Mouse (Mus musculus) 416B (cell line): ENCODE measurements around the gene Thap2.
A peak's percentile ranks its signal among the peaks of the same experiment; 100 is the strongest.

Experiments
- DNase-seq: peaks from one replicate; pipeline ENCODE4 v3.0.0; 2011; ENCODE audit warnings: low read depth

Gene Thap2

DNA sequence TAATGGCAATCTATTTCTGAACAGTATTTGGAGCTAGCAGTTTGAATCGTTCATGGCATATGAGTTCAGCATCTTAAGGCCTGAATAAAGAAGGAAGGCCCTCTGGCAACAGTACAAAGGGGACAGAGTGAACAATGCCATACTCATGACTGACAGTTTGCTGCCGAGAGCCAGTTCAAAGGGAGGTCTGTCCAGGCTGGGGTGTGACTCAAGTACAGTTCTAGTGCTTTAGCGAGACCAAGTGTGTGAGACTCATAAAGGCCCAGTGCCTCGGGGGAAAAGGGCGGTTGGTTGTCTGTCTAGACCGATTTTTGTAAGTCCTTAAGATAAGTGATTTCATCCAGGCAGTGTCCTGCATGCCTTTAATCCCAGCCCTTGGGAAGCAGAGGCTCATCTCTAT is 29.7 kb downstream of the Thap2 start:
- DNase-seq = no peak

DNA sequence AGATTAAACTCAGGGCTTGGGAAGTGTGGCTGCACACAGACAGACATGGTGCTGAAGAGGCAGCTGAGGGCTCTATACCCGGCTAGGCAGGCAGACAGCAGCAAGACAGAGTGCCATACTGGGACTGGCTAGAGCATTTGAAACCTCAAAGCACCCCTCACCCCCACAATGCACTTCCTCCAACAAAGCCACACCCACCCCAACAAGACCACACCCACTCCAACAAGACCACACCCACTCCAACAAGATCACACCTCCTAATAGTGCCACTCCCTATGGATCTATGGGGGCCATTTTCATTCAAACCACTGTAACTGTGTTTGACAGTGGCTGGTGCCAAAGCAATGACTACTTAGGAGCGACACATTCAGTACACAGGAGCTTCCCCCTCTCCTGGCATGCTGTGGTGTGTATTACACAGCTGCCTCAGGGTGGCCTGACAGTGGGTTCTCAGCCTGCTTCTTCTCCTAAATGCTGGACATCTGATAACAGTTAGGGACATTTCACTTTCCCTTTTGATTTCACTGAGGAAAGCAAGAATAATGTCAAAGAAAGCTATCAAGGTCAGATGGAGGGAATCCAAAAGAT is 33.3 kb downstream of the Thap2 start:
- DNase-seq = peak; percentile 14

DNA sequence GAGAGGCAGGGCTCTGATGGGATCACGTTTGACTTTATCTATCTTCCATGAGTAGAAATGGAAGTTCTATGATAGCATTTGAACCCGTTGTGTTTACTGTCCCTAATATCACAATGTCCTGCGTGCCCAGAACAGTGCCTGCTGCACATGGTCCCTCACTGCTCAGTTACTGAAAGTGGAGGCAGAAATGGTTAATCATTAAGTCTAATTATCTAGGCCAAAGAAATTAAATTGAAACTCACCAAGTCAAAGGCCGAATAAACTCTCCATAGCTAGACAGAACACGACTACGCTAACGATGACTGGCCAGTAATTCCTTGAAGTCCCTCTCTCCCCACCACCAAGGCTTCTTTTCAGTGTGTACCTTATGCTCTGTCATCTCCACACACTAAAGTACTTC is 34.7 kb downstream of the Thap2 start:
- DNase-seq = no peak

DNA sequence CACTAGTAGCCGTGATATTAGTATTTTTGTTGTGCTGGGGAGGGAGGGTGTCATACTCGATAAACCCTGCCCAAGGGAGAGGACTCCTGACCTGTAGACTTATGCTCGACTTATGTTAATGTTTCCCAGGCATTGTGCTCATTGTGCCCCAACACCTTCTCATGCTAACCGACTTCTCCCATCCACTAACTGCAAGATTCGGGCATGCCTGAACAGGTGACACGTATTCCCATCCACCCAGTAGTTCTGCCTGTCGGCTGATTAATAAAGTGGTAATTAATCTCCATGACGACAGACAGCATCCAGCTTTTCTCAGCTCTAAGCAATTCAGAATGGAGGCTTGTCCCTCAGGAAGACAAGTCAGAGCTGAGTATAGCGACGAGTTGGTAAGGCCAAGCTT is 35.2 kb downstream of the Thap2 start:
- no peak for DNase-seq

DNA sequence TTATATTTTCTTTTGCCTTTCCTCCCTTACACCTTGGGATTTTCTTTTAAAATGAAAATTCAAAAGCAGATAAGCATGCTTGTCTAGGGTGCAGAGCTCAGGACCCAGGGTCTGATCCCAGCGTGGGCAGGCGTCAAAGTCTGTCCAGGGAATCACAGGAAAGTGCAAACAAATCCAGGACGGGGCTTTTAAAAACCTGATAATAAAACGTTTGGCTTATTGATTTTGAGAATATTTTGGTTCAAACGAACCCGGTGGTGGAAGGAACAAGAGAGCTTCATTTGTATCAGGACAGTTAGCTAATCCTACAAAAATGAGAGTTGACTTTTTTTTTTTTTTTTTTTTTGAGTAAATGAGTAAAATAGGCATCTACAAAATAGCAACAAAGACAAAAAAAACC is 36.1 kb downstream of the Thap2 start:
- DNase-seq = no peak

DNA sequence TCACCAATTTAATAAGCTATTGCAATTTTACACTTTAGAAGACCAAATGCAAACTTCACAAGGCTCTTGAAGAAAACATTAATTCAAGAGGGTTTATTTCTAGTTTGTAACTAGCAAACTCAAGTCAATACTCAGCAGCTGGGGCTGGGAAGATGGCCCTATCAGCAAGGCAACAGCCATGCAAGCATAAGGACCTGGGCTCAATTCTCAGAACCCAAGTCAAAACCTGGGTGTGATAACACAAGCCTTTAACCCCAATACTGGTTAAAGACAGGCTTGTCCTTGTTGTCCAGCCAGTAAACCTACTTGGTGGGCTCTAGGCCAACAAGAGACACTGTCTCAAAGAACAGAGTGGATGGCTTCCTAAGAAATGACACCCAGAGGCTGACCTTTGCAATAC is 37.8 kb downstream of the Thap2 start:
- DNase-seq = no peak

DNA sequence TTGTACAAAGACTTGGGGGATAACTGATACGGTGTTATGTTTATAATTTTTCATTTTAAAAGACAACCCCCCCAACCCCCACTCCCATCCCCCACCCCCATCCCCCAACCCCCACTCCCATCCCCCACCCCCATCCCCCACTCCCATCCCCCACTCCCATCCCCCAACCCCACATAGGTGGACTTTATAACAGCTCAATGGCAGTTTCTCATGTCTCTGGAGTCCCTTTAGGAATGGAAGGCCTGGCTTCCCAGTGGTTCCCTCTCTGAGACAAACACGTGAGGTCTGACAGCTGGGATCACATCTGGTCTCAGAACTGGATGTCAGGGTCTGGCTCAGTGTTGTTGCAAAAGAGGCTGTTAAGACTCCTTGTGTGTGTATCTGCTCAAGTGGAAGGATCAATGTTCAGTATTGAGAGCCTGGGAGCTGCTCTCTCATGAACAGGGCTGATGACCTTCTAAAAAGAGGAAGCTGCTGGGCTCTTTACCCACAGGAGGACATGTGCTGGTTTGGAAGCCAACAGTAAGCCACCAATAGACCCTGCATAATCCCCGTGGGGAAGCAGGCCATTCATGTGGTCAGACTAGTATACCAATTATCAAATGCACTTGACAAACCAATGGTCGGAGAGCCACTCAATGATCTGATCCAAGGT is 41.3 kb downstream of the Thap2 start:
- DNase-seq = peak; percentile 75

DNA sequence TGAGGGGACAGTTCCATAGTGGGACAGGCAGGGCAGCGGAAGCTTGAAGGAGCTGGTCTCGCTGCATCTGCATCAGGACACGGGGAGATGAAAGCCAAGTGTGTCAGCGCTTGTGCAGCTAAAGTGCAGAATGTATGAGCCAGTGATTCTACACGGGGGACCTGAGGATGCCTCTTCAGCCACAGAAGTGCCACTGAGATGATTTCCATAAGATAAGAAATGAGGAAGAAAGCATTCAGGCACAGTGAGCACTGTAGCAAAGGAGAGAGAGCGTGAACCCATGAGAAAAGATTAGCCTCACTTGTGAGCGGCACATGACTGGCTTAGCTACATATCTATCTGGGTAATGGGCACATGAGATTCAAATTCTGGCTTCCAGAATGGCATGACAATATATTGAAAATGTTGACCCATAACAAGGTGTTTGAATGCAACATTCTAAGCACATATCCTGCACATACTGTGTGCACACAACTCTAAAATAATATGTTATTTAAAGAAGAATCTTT is 44.4 kb downstream of the Thap2 start:
- DNase-seq = peak; percentile 42

DNA sequence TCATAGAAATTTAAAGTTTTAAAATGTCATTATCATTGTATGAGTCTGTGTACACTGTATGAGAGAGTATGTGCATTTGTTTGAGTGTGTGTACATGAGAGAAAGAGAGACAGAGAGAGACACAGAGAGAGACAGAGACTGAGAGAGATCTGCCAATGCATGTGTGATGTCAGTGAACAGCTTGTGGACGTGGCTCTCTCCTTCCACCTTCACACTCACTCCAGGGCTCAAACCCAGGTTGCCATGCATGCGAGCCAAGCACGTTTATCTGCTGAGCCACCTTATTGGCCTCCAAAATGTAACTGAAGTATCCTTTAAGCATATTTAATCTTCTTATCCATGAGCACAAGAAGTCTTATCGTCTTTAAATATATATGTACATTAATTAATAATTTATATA is 47.3 kb downstream of the Thap2 start:
- DNase-seq = no peak

DNA sequence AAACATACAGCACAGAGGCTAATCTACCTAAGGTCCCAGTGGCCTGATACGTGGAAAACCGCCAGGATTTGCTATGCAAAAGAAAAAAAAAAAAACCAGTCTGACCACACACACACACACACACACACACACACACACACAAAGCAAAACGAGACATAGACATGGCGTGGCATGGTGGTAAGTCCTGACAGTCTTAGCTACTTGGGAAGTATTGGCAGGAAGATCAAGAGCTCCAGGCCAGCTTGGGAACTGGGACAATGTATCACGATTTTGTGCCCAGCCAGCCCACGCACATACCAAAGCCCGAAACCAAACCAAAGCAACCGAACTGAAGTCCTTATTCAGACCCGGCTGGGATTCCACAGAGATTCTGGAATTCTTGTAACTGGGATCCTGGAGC is 50.7 kb downstream of the Thap2 start:
- DNase-seq = no peak

DNA sequence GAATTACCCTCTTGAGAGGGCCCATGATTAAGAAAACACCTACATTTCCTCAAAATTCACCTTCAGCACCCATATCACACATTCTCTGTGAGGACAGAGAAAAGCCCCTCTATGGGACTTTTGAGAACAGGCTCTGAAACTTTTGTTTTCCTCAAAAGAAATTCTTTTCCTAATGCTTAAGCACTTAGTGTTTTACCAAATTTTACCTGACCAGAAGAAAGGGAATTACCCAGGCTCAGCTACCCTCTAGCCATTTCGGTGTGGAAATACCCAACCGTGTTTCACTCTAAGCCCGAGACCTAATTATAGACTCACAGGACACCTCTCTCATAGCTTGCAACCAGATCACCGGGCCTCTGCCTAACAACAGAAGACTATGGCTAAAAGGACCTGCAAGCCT is 51.2 kb downstream of the Thap2 start:
- no peak for DNase-seq

DNA sequence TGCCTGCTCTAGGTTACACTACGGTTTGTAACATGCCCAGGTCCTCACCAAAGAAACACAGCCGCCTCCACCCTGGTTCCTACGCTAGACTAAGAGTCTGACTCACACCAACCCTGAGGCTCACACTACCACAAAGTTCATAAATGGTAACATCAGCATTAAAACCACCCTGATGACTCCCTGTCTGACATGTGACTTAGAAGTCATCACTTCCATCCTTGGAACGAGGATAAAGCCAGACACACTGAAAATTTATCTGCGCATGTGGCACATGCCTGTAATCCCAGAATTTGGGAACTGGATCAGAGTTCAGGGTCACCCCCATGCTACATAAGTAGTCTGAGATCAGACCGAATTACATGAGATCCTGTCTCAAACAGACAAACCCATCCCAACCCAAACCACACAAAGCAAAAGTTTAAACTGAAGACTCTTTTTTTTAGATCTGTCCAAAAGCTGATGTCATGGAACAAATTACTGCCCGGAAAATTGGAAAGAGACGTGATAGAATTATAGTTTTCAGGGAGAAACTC is 51.8 kb downstream of the Thap2 start:
- DNase-seq = peak; percentile 67

DNA sequence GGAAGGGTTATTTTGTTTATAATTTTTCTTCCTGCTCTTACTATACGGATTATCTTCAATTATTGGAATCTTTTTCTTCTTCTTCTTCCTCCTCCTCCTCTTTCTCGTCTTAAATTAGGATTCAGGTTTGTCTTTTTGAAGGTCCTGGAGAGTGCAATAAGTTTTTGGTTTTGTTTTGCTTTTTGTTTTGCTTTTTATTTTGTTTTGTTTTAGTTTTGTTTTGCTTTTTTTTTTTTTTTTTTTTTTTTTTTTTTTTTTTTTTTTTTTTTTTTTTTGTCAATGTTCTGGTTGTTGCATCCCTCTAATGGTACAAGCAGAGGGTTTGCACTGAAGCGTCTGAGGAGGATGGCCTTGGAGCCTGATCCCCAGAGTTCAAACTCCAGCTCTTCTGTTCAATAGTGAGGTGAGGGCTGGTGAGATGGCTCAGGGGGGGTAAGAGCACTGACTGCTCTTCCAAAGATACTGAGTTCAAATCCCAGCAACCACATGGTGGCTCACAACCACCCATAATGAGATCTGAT is 55.2 kb downstream of the Thap2 start:
- peak; percentile 52 for DNase-seq

DNA sequence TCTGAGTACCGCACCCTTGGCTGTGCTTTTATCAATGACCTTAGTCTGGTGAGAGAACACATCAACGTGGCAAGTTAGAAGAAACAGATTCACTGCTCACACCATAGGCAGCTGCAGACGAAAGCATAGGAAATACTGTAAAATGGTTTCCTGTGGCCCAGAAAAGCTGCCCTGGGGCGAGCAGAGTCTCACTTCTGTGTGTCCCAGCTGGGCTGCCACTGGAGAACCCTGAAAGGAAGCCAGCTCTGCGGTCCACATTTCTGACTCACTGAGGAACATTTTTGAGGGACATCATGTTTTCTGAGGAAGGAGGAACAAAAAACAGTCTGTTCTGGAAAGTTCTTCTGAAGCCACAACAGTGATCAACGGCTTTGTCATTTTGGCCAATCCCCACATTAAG is 55.7 kb downstream of the Thap2 start:
- peak; percentile 83 for DNase-seq

DNA sequence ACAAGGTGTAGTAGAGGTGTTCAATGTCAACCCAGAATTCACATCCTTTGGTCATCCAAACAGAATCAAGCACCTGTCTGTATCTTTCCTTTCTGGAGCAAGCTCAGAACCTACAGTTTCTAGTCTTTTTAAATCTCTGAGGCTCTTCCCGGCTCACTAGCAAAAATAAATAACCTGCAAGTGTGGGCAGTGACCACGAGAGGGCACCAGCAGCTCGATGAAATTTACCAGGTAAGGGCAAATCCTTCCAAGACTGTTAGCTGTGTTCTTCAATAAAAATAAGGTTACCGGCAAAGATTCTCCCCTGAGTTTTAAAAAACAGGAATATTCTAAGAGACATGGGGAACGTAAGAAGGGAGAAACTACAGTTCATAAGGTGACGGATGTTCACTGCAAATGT is 60.9 kb downstream of the Thap2 start:
- peak; percentile 83 for DNase-seq

DNA sequence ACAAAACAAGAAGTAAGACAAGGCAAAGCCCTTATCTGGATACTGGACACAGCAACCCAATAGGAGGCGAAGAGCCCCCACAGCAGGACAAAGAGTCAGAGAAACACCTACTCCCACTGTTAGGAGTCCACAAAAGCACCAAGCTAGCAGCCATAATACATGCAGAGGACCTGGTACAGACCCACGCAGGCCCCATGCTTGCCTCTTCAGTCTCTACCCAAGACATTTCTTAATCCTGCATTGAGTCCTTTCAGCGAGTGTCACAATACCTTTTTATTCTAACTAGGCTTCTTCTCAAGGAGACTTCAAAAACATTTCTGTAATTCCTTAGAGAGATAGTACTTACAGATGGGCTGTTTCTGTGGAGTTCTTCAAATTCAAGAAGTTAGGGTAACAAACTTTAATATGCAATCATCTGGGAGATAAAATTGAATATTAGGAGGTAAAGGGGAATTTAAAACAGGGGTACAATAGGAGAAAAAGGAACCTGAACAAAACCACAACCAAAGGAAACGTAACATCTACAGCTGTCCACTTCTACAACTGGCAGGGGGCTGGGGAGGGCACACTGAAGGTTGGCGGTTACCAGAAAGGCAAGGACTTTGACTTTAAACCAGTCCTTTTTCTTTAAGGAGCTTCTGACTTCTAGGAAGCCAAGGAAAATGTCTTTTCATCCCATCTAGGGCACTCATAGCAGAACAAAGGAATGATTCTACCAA is 62.8 kb downstream of the Thap2 start:
- peak; percentile 45 for DNase-seq
